Mouse (Mus musculus) left cerebral cortex, postnatal 4 days (tissue): ENCODE results near the gene Xdh. TPM values are rescaled to one million over a fixed set of nuclear protein-coding genes. Genes with fewer than 3 reads are reported as not detected.

Source experiments
- DNase-seq: peaks from one replicate; pipeline ENCODE4 v3.0.0-alpha.2; 2022
- intact Hi-C: fragments of 180-260 bp; cut with DNase I; formaldehyde crosslinking; loops from one replicate; pipeline ENCODE4 v1.15.1; 2025
- total RNA-seq, 2 experiments: library from RNA; stranded (reverse); gene quantifications; 2 replicates each; pipeline ENCODE4 v1.2.3; 2021

Gene Xdh
- under 1 TPM; 0.38 to 0.58 TPM for total RNA-seq

DNA sequence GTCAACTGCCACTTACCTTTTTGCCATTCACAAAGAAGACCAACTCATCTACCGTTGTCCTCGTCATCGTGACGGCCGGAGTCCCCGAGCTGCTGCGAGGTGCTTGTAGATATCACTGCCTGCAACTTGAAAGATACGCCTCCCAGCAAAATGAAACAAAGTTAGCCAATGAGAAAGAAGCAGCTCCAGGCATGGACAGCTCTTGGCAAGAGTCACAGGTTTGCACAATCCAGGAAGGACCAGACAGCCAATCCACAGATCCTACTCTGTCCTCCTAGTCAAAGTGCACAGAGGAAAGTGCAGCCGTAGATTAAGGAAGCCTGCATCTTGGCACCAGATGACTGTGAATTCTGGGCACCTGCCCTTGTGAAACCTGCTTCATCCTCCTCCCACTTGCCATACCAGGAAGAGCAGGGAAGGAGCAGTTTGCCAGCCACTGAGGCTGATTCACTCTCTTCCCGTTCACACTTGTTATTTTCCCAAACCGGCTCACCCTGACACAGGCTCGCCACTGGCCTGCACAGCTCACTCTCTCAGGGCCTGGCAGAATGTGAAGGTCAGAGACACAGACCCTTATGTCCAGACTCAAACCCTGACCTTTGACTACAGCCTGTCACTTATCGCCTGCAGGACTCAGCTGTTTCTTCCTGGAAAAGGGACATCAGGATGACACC lies at the start of gene Xdh:
Gene Xdh, minus strand, starts transcription at position 135 of the 674 bp plus-strand sequence.
- DNase-seq = no peak
- intact Hi-C loops = no loop called here

DNA sequence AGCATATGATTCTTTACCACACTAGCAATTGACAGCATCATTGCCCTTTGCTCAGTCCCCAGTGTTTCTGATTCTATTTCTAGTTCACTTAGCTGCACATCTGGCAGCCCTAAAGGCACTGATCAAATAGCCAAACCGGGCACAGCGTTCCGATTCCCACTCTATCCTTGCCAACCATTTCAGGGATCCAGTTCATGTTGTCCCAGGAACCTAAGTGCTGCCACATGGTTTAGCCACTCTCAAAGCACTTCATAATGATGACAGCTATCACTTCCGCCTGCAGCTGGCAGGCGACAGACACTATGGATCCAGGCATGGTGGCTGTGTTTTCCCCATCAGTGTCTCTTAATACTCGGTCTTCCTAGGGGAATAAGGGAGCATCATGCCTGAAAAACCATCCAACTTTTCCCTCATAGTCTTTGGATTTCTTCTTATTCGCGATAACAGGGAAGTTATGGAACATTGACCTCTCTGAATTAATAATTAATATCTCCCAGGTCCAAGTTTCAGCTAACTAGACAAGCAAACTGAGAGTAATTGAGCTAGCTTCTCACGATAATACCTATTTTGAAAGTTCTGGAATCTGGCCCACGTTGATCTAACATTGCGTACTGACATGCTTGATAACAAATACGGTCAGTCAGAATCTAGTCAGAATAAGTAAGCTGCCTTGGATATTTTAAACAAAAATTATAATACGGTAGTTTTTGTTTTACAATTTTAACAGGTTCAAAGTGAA lies 46.1 kb upstream of the Xdh start:
- intact Hi-C loops = no loop called here
- no peak for DNase-seq

DNA sequence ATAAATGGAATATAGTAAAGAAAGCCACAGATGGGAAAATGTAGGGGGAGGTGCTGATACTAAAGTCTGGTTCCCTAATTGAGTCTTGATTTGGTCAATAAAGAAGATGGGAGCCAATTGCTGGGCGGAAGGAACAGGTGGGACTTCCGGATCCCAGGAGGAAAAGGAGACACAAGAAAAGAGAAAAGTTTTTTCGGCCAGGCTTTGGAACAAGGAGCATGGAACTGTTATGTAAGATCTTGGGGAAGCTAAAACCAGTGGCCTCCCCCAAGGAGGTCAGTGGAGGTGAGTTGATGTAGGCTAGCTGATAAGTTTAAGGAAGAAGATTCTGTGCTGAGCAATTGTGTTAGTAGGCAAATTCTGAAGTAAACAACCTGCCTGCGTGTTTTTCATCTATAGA lies 41.3 kb upstream of the Xdh start:
- intact Hi-C loops = no loop called here

GRCm38 (mm10) chr17:73986571-73986970 lies 36.6 kb upstream of the Xdh start:
- intact Hi-C loops = no loop called here
- DNase-seq = no peak

More for the DNA sequence above, 41.3 kb upstream of the Xdh start:
- DNase-seq = no peak

- no peak for DNase-seq
- intact Hi-C loops = no loop called here
Measured at GRCm38 (mm10) chr17:73985936-73986335, 35.9 kb upstream of the Xdh start.

- no peak for DNase-seq
- intact Hi-C loops = no loop called here
Measured at GRCm38 (mm10) chr17:73984508-73984907, 34.5 kb upstream of the Xdh start.

- DNase-seq = no peak
Measured at GRCm38 (mm10) chr17:73982871-73983270, 32.9 kb upstream of the Xdh start.

GRCm38 (mm10) chr17:73976066-73976465 lies 26.1 kb upstream of the Xdh start:
- DNase-seq = no peak
- intact Hi-C loops = no loop called here

More at GRCm38 (mm10) chr17:73982871-73983270, 32.9 kb upstream of the Xdh start:
- intact Hi-C loops = no loop called here

- intact Hi-C loops = no loop called here
- DNase-seq = no peak
Measured at GRCm38 (mm10) chr17:73972648-73973047, 22.7 kb upstream of the Xdh start.

DNA sequence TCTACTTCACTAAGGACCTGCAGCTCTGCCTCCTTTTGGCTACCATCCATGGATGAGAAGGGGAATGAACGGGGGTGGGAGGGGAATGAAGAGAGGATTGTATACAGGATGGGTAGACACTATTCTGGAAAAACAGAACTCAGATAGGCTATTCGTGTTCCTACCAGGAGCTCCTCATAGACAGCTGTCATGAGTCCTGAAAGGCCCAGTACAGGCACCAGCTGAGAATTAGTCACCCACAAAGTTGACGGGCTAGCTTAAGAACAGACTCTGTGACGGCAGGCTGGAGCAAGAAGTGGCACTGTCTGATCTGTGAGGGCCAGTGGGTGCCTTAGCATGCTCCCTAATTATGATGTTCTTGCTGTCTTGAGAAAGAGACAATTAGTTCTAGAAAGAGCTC lies 21.3 kb upstream of the Xdh start:
- intact Hi-C loops = no loop called here
- DNase-seq = no peak

DNA sequence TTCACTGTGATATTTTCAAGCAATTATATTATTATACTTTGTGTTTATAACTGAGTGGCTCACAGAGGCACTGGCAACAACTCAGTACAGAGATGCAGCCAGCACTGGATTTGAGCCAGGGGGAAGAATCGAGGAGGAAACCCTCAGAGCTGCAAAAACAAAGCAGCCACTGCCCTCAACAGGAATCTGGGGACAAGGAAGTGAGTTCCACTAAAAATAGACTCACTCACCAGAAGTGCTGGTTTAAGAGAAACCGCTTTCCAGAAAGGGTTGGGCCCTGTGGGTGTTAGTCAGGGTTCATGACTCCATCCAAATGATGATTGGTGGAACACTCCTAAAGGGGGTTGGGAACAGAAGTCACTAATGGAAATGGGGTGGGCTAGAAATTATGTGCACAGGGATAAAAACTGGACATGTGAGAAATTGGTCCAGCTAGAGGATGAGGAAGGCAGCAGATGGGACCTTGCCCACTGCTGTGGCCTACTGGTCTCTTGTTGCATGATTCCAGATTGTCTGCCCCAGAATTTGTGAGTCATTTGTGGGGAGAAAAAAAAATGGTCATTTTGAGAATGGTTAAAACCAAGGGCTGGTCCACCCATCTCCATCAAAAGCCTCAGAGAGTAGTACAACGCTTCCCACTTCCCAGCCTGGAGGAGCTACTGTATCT lies 20.5 kb upstream of the Xdh start:
- intact Hi-C loops = no loop called here
- peak; percentile 23 for DNase-seq

DNA sequence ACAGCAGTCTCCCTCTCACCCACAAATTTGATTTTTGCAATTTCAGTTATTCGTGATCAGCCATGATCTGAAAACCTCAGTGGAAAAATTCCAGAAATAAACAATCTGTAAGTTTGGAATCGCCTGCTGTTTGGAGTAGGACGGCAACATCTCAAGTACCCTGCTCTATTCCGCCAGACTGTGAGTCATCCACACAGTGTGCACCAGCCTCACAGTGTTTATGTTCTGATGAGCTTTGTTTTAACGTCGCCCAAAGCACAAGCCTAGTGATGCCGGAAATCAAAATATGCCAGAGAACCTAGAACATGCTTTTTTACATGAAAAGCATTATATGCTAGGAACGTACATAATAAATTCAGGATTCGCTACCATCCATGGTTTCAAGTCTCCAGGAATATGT lies 14.9 kb upstream of the Xdh start:
- DNase-seq = no peak
- intact Hi-C loops = no loop called here

DNA sequence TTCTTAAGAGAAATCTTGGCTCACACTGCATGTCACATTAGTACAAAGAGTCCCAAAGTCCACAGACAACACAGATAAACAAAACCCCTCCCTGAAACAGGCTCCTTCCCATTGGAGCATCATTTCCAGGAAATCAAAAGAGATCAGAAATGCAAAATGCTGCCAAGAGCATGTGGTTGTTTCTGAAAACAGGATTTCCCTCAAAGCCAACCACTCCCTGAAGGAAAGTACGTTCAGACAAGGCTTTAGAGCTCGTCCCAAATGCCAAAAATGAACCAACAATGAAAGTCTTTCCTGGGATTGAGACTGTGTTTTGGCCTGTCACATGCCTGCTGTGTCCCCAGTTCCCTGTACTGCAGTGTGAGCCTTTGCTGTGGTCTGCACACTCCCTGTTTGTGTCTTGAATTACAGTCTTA lies 12.6 kb upstream of the Xdh start:
- DNase-seq = no peak
- intact Hi-C loops = no loop called here

GRCm38 (mm10) chr17:73961801-73962403 lies 11.9 kb upstream of the Xdh start:
- no peak for DNase-seq
- intact Hi-C loops = no loop called here

GRCm38 (mm10) chr17:73960745-73961144 lies 10.7 kb upstream of the Xdh start:
- intact Hi-C loops = no loop called here
- no peak for DNase-seq

GRCm38 (mm10) chr17:73952103-73952521 lies 2.1 kb upstream of the Xdh start:
- no peak for DNase-seq
- intact Hi-C loops = no loop called here

DNA sequence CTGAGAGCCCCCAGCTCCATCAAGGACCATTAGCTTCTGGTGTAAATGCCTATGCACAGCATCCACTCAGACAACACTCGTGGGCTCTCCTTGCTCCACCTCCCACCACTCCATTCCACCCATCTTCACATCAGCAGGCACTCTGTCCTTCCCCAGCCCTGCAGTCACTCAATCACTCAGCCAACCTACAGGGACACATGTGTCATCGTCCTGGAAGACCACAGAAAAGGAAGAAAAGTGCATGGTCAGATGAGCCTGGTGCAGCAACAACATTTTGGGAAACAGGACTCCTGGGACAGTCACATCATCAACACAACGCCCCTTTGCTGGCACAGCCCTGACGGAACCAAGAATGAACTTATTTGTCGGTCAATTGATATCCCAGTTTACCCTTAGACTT lies 974 bp upstream of the Xdh start:
- DNase-seq = no peak
- intact Hi-C loops = no loop called here

- intact Hi-C loops = no loop called here
- DNase-seq = no peak
Measured at GRCm38 (mm10) chr17:73949498-73949897, 498 bp downstream of the Xdh start.

GRCm38 (mm10) chr17:73948801-73949200 lies 1.2 kb downstream of the Xdh start:
- intact Hi-C loops = no loop called here

DNA sequence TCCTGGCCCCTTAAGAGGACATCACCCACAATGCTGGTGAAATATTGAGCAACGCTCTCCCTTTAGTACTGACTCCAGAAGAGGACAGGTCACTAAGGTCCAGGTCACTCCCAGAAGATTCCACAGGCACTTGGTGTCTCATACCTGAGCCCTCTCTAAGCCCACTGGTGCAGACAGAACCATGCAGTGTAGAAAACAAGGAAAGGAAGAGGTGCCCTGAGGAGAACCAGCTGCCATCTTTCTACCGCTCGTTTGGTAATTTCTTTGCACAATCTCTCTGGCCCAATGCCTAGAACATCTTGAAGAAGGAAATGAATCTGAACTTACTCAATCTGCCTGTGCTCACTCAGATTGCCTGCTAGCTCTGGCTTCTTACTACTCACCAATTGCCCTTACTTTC lies 2.0 kb downstream of the Xdh start:
- intact Hi-C loops = no loop called here
- DNase-seq = no peak

More at GRCm38 (mm10) chr17:73948801-73949200, 1.2 kb downstream of the Xdh start:
- no peak for DNase-seq

DNA sequence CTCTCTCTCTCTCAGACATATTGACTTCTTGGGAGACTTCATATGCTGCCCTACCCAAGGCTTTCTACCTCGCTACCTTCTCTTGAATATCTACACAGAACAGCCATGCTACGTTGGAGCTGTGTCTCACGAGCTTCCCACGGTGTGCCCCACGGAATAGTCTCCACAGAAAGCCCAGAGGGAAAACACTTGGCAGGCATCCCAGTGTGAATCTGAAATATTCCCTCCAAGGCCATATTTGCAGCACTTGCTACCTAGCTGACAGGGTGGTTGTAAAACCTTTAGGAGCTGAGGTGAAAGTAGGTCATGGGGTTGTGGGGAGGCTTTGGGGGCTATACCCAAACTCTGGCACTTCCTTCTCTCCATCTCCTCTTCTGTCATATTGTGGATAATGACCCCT lies 3.1 kb downstream of the Xdh start:
- no peak for DNase-seq
- intact Hi-C loops = no loop called here
